Mouse (Mus musculus) neural tube, embryonic 11.5 days (tissue): ENCODE results near the gene Hsf2. TPM values are rescaled to one million over a fixed set of nuclear protein-coding genes. Genes with fewer than 3 reads are reported as not detected.
"Not testable (repeated sequence)": the region's sequence is repeated elsewhere in the genome, so short reads cannot be mapped to it uniquely, and the experiment has no call there.

ENCODE experiments used
- ATAC-seq: fragments of 200-750 bp; cut with Nextera tagmentation; 2 replicates; pipeline ENCODE4 v1.8.0; 2017; ENCODE audit warnings: moderate number of reproducible peaks, mild to moderate bottlenecking, moderate TSS enrichment, moderate library complexity; ENCODE audit not compliant: insufficient read depth, low FRiP score, low TSS enrichment
- DNase-seq: peaks from one replicate; pipeline ENCODE4 v3.0.0-alpha.2; 2015; ENCODE audit warnings: low spot score
- H3K27ac ChIP-seq: fragments of 300-500 bp; sonication (generic); 2 replicates; pipeline ENCODE4 v1.5.1; 2014; ENCODE audit warnings: low read depth, mild to moderate bottlenecking, low read length
- H3K27me3 ChIP-seq: fragments of 300-500 bp; sonication (generic); 2 replicates; pipeline ENCODE4 v1.6.1; 2014; ENCODE audit warnings: mild to moderate bottlenecking, low read length, mixed read lengths; ENCODE audit not compliant: control insufficient read depth, insufficient read depth
- H3K36me3 ChIP-seq: fragments of 300-500 bp; sonication (generic); 2 replicates; pipeline ENCODE4 v1.6.1; 2014; ENCODE audit warnings: mild to moderate bottlenecking, low read length, moderate library complexity, mixed read lengths; ENCODE audit not compliant: control insufficient read depth, insufficient read depth
- H3K4me1 ChIP-seq: fragments of 300-500 bp; sonication (generic); 2 replicates; pipeline ENCODE4 v1.6.1; 2014; ENCODE audit warnings: low read length, mixed read lengths; ENCODE audit not compliant: control insufficient read depth, insufficient read depth
- H3K4me2 ChIP-seq: fragments of 300-500 bp; sonication (generic); 2 replicates; pipeline ENCODE4 v1.6.1; 2014; ENCODE audit warnings: low read depth, mild to moderate bottlenecking, moderate library complexity
- H3K4me3 ChIP-seq: fragments of 300-500 bp; sonication (generic); 2 replicates; pipeline ENCODE4 v1.5.1; 2014; ENCODE audit warnings: low read depth, low read length
- H3K9ac ChIP-seq: fragments of 300-500 bp; sonication (generic); 2 replicates; pipeline ENCODE4 v1.6.1; 2014; ENCODE audit warnings: mild to moderate bottlenecking, low read length
- H3K9me3 ChIP-seq: fragments of 300-500 bp; sonication (generic); 2 replicates; pipeline ENCODE4 v1.6.1; 2016; ENCODE audit warnings: low read length; ENCODE audit not compliant: control insufficient read depth
- WGBS: fragments of 180-500 bp; shearing (Covaris S2); extraction: QIAGEN DNeasy Blood & Tissue Kit; methylation state at CpG from one replicate; pipeline ENCODE4 v1.1.7; 2014; 5-methylcytosine and 5-hydroxymethylcytosine counted together
- polyA plus RNA-seq: library from polyadenylated mRNA; unstranded; fragments of >200 nt; fragmentation: Nextera tagmentation; extraction: Ambion mirVana; gene quantifications from 2 replicates; pipeline ENCODE4 v1.2.1, GENCODE M21; 2014

Hsf2 gene
- polyA plus RNA-seq, 1 experiment from 2014 or later = 60.2 TPM

GRCm38 (mm10) chr10:57514616-57515015 is 28.4 kb downstream of the Hsf2 start:
- WGBS = 89% methylated on average over 2 of the region's 2 CpGs
- no peaks in the 10 kb centered on the region for H3K9me3 ChIP-seq
- no peaks in the 10 kb centered on the region for H3K4me1 ChIP-seq
- H3K9ac ChIP-seq = no peak overlapping the region
- no peak overlapping the region for H3K4me3 ChIP-seq
- ATAC-seq (no peak), DNase-seq (no peak)
- H3K27me3 ChIP-seq = no peaks in the 10 kb centered on the region
- H3K36me3 ChIP-seq = peaks cover 7% of the 10 kb centered on the region
- no peak overlapping the region for H3K4me2 ChIP-seq
- H3K27ac ChIP-seq = no peak overlapping the region

GRCm38 (mm10) chr10:57515278-57515677 is 29.1 kb downstream of the Hsf2 start:
- no peaks in the 10 kb centered on the region for H3K9me3 ChIP-seq
- H3K4me2 ChIP-seq = no peak overlapping the region
- 93% methylated on average over 1 of the region's 1 CpGs for WGBS
- no peaks in the 10 kb centered on the region for H3K4me1 ChIP-seq
- H3K27ac ChIP-seq = no peak overlapping the region
- no peak overlapping the region for H3K9ac ChIP-seq
- peaks cover 9% of the 10 kb centered on the region for H3K36me3 ChIP-seq
- H3K4me3 ChIP-seq = no peak overlapping the region
- no peak for ATAC-seq
- DNase-seq = no peak
- H3K27me3 ChIP-seq = no peaks in the 10 kb centered on the region

- Histone ChIP-seq H3K36me3 (peaks cover 4% of the 10 kb centered on the region), H3K4me3 (no peak overlapping the region), H3K27ac (no peak overlapping the region), H3K4me2 (no peak overlapping the region), H3K4me1 (peaks cover 10% of the 10 kb centered on the region; the same call in 1 of the 2 replicates), H3K9me3 (no peaks in the 10 kb centered on the region), H3K9ac (no peak overlapping the region), H3K27me3 (no peaks in the 10 kb centered on the region)
- no peak for ATAC-seq
- DNase-seq = no peak
- 93% methylated on average over 5 of the region's 5 CpGs for WGBS
Measured at GRCm38 (mm10) chr10:57526469-57526868, 40.3 kb downstream of the Hsf2 start.

GRCm38 (mm10) chr10:57531076-57531475 is 44.9 kb downstream of the Hsf2 start:
- Histone ChIP-seq H3K27ac (no peak overlapping the region), H3K4me1 (peaks cover 10% of the 10 kb centered on the region; the same call in 1 of the 2 replicates), H3K9ac (no peak overlapping the region), H3K4me2 (peak overlapping the region; percentile 63), H3K36me3 (no peaks in the 10 kb centered on the region), H3K4me3 (peak overlapping the region; percentile 95), H3K9me3 (no peaks in the 10 kb centered on the region), H3K27me3 (no peaks in the 10 kb centered on the region)
- ATAC-seq (no peak), DNase-seq (no peak)
- WGBS = 69% methylated on average over 2 of the region's 2 CpGs

- Histone ChIP-seq H3K36me3 (no peaks in the 10 kb centered on the region), H3K27ac (peak overlapping the region; percentile 96), H3K9ac (peak overlapping the region; percentile 91), H3K4me3 (peak overlapping the region; percentile 95), H3K9me3 (no peaks in the 10 kb centered on the region), H3K27me3 (no peaks in the 10 kb centered on the region), H3K4me2 (peak overlapping the region; percentile 63), H3K4me1 (peaks cover 10% of the 10 kb centered on the region; the same call in 1 of the 2 replicates)
- DNase-seq = no peak
- WGBS = 4% methylated on average over 28 of the region's 28 CpGs
- no peak for ATAC-seq
Measured at GRCm38 (mm10) chr10:57531616-57532217, 45.5 kb downstream of the Hsf2 start.

- H3K4me2 ChIP-seq = peak within 1 kb of the TSS; percentile 63
- H3K27ac ChIP-seq = peak within 1 kb of the TSS; percentile 96
- H3K36me3 ChIP-seq = no peaks in the 10 kb centered on the region
- ATAC-seq = peak; percentile 99
- 12% methylated on average over 48 of the region's 49 CpGs for WGBS
- no peaks in the 10 kb centered on the region for H3K9me3 ChIP-seq
- DNase-seq = peak; percentile 96
- H3K27me3 ChIP-seq = no peaks in the 10 kb centered on the region
- peaks cover 10% of the 10 kb centered on the region; the same call in 1 of the 2 replicates for H3K4me1 ChIP-seq
- peak within 1 kb of the TSS; percentile 95 for H3K4me3 ChIP-seq
- H3K9ac ChIP-seq = peak within 1 kb of the TSS; percentile 91
Measured at GRCm38 (mm10) chr10:57532218-57533101, 46.3 kb downstream of the Hsf2 start, which contains the start of gene Serinc1. Gene Serinc1 (minus strand): TSS chr10:57532530.

- H3K27me3 ChIP-seq, H3K4me3 ChIP-seq, H3K36me3 ChIP-seq, H3K27ac ChIP-seq, H3K4me2 ChIP-seq, H3K4me1 ChIP-seq, DNase-seq, ATAC-seq, H3K9ac ChIP-seq, H3K9me3 ChIP-seq: not testable (repeated sequence)
- 78% methylated on average over 9 of the region's 9 CpGs for WGBS
Measured at GRCm38 (mm10) chr10:57543890-57544289, 57.7 kb downstream of the Hsf2 start.

- no peaks in the 10 kb centered on the region for H3K27me3 ChIP-seq
- no peak overlapping the region for H3K9ac ChIP-seq
- DNase-seq (no peak), ATAC-seq (no peak)
- 90% methylated on average over 4 of the region's 4 CpGs for WGBS
- no peak overlapping the region for H3K27ac ChIP-seq
- no peak overlapping the region for H3K4me2 ChIP-seq
- H3K4me1 ChIP-seq = no peaks in the 10 kb centered on the region
- H3K9me3 ChIP-seq = no peaks in the 10 kb centered on the region
- no peak overlapping the region for H3K4me3 ChIP-seq
- no peaks in the 10 kb centered on the region for H3K36me3 ChIP-seq
Measured at GRCm38 (mm10) chr10:57549631-57550030, 63.4 kb downstream of the Hsf2 start.
